Mouse (Mus musculus): Measurements from ENCODE around the gene Kif1b. TPM values are rescaled to one million over a fixed set of nuclear protein-coding genes. Genes with fewer than 3 reads are reported as not detected.

Gene Kif1b
- polyA plus RNA-seq, 1 experiment from 2014 or later: 123 TPM

Other genes starting within 250 kb of the Kif1b start
- 54.4 and 61.9 TPM in 2 replicates for gene Pex14, start 207.8 kb downstream of the Kif1b start, polyA plus RNA-seq (2015; fragmentation: Nextera tagmentation; extraction: Ambion mirVana)
- 23.7 and 25.5 TPM in 2 replicates for gene Dffa, start 203.5 kb downstream of the Kif1b start, polyA plus RNA-seq (2015; fragmentation: Nextera tagmentation; extraction: Ambion mirVana)
- gene Cort, start 180.9 kb downstream of the Kif1b start, polyA plus RNA-seq (2015; fragmentation: Nextera tagmentation; extraction: Ambion mirVana): 0.23 and 0.59 TPM in 2 replicates
- 15.3 and 18.8 TPM in 2 replicates for gene Cenps, start 170.1 kb downstream of the Kif1b start, polyA plus RNA-seq (2015; fragmentation: Nextera tagmentation; extraction: Ambion mirVana)
- 114 and 119 TPM in 2 replicates for gene Pgd, start 140.9 kb downstream of the Kif1b start, polyA plus RNA-seq (2015; fragmentation: Nextera tagmentation; extraction: Ambion mirVana)
- gene Ube4b, start 119.1 kb upstream of the Kif1b start, polyA plus RNA-seq (2015; fragmentation: Nextera tagmentation; extraction: Ambion mirVana): 57.5 and 63.6 TPM in 2 replicates
- not detected in 2 replicates for gene Rbp7, start 147.3 kb upstream of the Kif1b start, polyA plus RNA-seq (2015; fragmentation: Nextera tagmentation; extraction: Ambion mirVana)
- 0.37 and 0.52 TPM in 2 replicates for gene Tmem274, start 169.7 kb upstream of the Kif1b start, polyA plus RNA-seq (2015; fragmentation: Nextera tagmentation; extraction: Ambion mirVana)
- gene Nmnat1, start 177.5 kb upstream of the Kif1b start, polyA plus RNA-seq (2015; fragmentation: Nextera tagmentation; extraction: Ambion mirVana): 8.8 and 9.3 TPM in 2 replicates
- gene Lzic, start 177.5 kb upstream of the Kif1b start, polyA plus RNA-seq (2015; fragmentation: Nextera tagmentation; extraction: Ambion mirVana): 39.4 and 40.8 TPM in 2 replicates
- gene Ctnnbip1, start 210.5 kb upstream of the Kif1b start, polyA plus RNA-seq (2015; fragmentation: Nextera tagmentation; extraction: Ambion mirVana): 101 and 105 TPM in 2 replicates